Comparison of ENCODE assay signal across 9 mouse cellular contexts in genomic region chr5:101700607-101701006, GRCm38 (mm10). TPM values are rescaled to one million over a fixed set of nuclear protein-coding genes. Genes with fewer than 3 reads are reported as not detected.
DNase-seq lines count a peak whose midpoint lies in the region; ATAC-seq lines count a peak whose summit lies in the region.
"Had no signal": no experiment of that assay in that cellular context is flagged by ENCODE, and none has a peak within 500 bp of the region (broad histone marks: within the 10 kb centered on the region; RNA-seq: fewer than 3 reads in every experiment).

No protein-coding gene starts in this region.

- no peak for ATAC-seq in CD4-positive, CD25-positive, alpha-beta regulatory T cell, adult 4 months

- intact Hi-C loops in left cerebral cortex, postnatal 4 days (cut with DNase I): no loop called here

- DNase-seq in CD4-positive, CD25-positive, alpha-beta regulatory T cell, adult 2 months (ENCODE audit: low read depth, low spot score): peak; percentile 36
- peak; percentile 13 for DNase-seq in left cerebral cortex, adult 11 months (ENCODE audit: low spot score)
- no peak for DNase-seq in left cerebral cortex, postnatal 4 days
- peak; percentile 72 for DNase-seq in NIH3T3 (ENCODE audit: low read depth)
- peak; percentile 50 for DNase-seq in induced T-regulatory cell, adult 2 months (ENCODE audit: low read depth)
- DNase-seq in skeletal muscle tissue, adult 2 months (ENCODE audit: low read depth, low spot score): peak; percentile 8
- DNase-seq in frontal cortex, postnatal 14 days (ENCODE audit: low spot score in 2 of 2): no peak

RNA-seq across cellular contexts. Expression of gene Nkx6-1, which starts 35.8 kb away (rescaled TPM):
- polyA plus RNA-seq in CD4-positive, CD25-positive, alpha-beta regulatory T cell, adult 4 months (2017; shearing (Covaris generic)): not detected
- under 1 TPM; 0.28 to 0.30 TPM for total RNA-seq in left cerebral cortex, postnatal 4 days (2021)
- polyA plus RNA-seq: erythroblast, embryonic 14.5 days had no signal

Comparison
In these comparisons a context has a peak if more than half of its experiments do, and no peak if none do; other contexts are left out.
1. DNase-seq: peak in CD4-positive, CD25-positive, alpha-beta regulatory T cell, adult 2 months (single experiment), left cerebral cortex, adult 11 months (single experiment), NIH3T3 (single experiment), induced T-regulatory cell, adult 2 months (single experiment) and skeletal muscle tissue, adult 2 months (single experiment); none in left cerebral cortex, postnatal 4 days (single experiment) and frontal cortex, postnatal 14 days (0 of 2).